Mouse (Mus musculus) layer of hippocampus, postnatal 10 days (tissue): ENCODE measurements at regions not wholly inside any gene's neighbourhood (a gene's known extent, or its start where the extent isn't known, plus 50 kb on each side); places are given as distances from the start of the nearest gene placed in this dataset.
A peak's percentile ranks its signal among the peaks of the same experiment; 100 is the strongest.
"Not testable (repeated sequence)": the region's sequence is repeated elsewhere in the genome, so short reads cannot be mapped to it uniquely, and the experiment has no call there.

Experiments used
- DNase-seq, 2 experiments: peaks; one replicate each; pipeline ENCODE4 v3.0.0; 2021; ENCODE audit warnings: low spot score in 2 of 2

GRCm38 (mm10) chr15:60333573-60334306 lies 317.3 kb upstream of the 4933412E24Rik start:
- no peak for DNase-seq

GRCm38 (mm10) chr15:60317577-60317976 lies 301.2 kb upstream of the 4933412E24Rik start:
- no peak for DNase-seq

GRCm38 (mm10) chr15:60315210-60315609 lies 298.8 kb upstream of the 4933412E24Rik start:
- no peak for DNase-seq

GRCm38 (mm10) chr15:60309909-60310308 lies 293.5 kb upstream of the 4933412E24Rik start:
- peak; percentile 42 to 47 for DNase-seq

GRCm38 (mm10) chr15:60308968-60309367 lies 292.6 kb upstream of the 4933412E24Rik start:
- no peak for DNase-seq

GRCm38 (mm10) chr15:60308126-60308525 lies 291.7 kb upstream of the 4933412E24Rik start:
- no peak for DNase-seq

- no peak for DNase-seq
Observed at GRCm38 (mm10) chr15:60303501-60303900, 287.1 kb upstream of the 4933412E24Rik start.

GRCm38 (mm10) chr15:60301939-60302338 lies 285.5 kb upstream of the 4933412E24Rik start:
- DNase-seq, result no peak

GRCm38 (mm10) chr15:60285321-60285720 lies 268.9 kb upstream of the 4933412E24Rik start:
- DNase-seq, result no peak

GRCm38 (mm10) chr15:60280378-60280777 lies 264.0 kb upstream of the 4933412E24Rik start:
- DNase-seq, result no peak

GRCm38 (mm10) chr15:60253661-60254060 lies 237.2 kb upstream of the 4933412E24Rik start:
- not testable (repeated sequence) for DNase-seq

GRCm38 (mm10) chr15:60226335-60226938 lies 210.0 kb upstream of the 4933412E24Rik start:
- no peak for DNase-seq

GRCm38 (mm10) chr15:60195070-60195469 lies 178.7 kb upstream of the 4933412E24Rik start:
- DNase-seq, result no peak

- DNase-seq, result no peak
Observed at GRCm38 (mm10) chr15:60193157-60193556, 176.7 kb upstream of the 4933412E24Rik start.

- no peak for DNase-seq
Observed at GRCm38 (mm10) chr15:60187002-60187715, 170.7 kb upstream of the 4933412E24Rik start.

GRCm38 (mm10) chr15:60141554-60142070 lies 125.2 kb upstream of the 4933412E24Rik start:
- no peak for DNase-seq

GRCm38 (mm10) chr15:60136671-60137070 lies 120.3 kb upstream of the 4933412E24Rik start:
- DNase-seq, result no peak

GRCm38 (mm10) chr15:60134515-60134914 lies 118.1 kb upstream of the 4933412E24Rik start:
- DNase-seq, result no peak

- no peak for DNase-seq
Observed at GRCm38 (mm10) chr15:60132701-60133100, 116.3 kb upstream of the 4933412E24Rik start.

GRCm38 (mm10) chr15:60124461-60124860 lies 108.0 kb upstream of the 4933412E24Rik start:
- no peak for DNase-seq

GRCm38 (mm10) chr15:60119926-60120325 lies 103.5 kb upstream of the 4933412E24Rik start:
- no peak for DNase-seq

GRCm38 (mm10) chr15:60111885-60112284 lies 95.5 kb upstream of the 4933412E24Rik start:
- DNase-seq, result no peak
